Mouse (Mus musculus): ENCODE data around the gene Dusp15. TPM values are rescaled to one million over a fixed set of nuclear protein-coding genes. Genes with fewer than 3 reads are reported as not detected.

Dusp15 gene
- polyA plus RNA-seq, 1 experiment: 0.36 TPM

- Histone ChIP-seq H3K36me3 (ENCODE audit: control insufficient read depth, insufficient read depth, low read length, poor library complexity, severe bottlenecking) (no peaks in the 10 kb centered on the region), H3K27me3 (ENCODE audit: control insufficient read depth, insufficient read depth, low read length, poor library complexity, severe bottlenecking) (no peaks in the 10 kb centered on the region), H3K4me1 (ENCODE audit: control insufficient read depth, insufficient read depth, low read length) (no peaks in the 10 kb centered on the region), H3K9me3 (replicated peaks; ENCODE audit: control insufficient read depth, insufficient read depth, low read length, poor library complexity, severe bottlenecking) (no peaks in the 10 kb centered on the region), H3K9ac (ENCODE audit: low read depth, poor library complexity, severe bottlenecking) (no peak overlapping the region), H3K4me3 (ENCODE audit: low read depth, low read length) (no peak overlapping the region), H3K27ac (ENCODE audit: insufficient read depth, low read length) (no peak overlapping the region)
- TF ChIP-seq EP300 (IDR thresholded peaks at IDR 0.05; ENCODE audit: insufficient read depth, low read depth, low read length): no peak
- TF ChIP-seq POLR2A (IDR thresholded peaks at IDR 0.05; ENCODE audit: insufficient read depth, low read length): no peak
- no peak for TF ChIP-seq CTCF (IDR thresholded peaks at IDR 0.05; ENCODE audit: low read depth, low read length)
Observed at GRCm38 (mm10) chr2:152923621-152924020, 27.9 kb downstream of the Dusp15 start.

- no peak overlapping the region for H3K4me3 ChIP-seq (ENCODE audit: low read depth, low read length)
- peak; percentile 5 for TF ChIP-seq CTCF (IDR thresholded peaks at IDR 0.05; ENCODE audit: low read depth, low read length)
- no peak for TF ChIP-seq EP300 (IDR thresholded peaks at IDR 0.05; ENCODE audit: insufficient read depth, low read depth, low read length)
- TF ChIP-seq POLR2A (IDR thresholded peaks at IDR 0.05; ENCODE audit: insufficient read depth, low read length): no peak
- no peaks in the 10 kb centered on the region for H3K9me3 ChIP-seq (replicated peaks; ENCODE audit: control insufficient read depth, insufficient read depth, low read length, poor library complexity, severe bottlenecking)
- H3K27ac ChIP-seq (ENCODE audit: insufficient read depth, low read length): no peak overlapping the region
- no peaks in the 10 kb centered on the region for H3K27me3 ChIP-seq (ENCODE audit: control insufficient read depth, insufficient read depth, low read length, poor library complexity, severe bottlenecking)
- no peaks in the 10 kb centered on the region for H3K4me1 ChIP-seq (ENCODE audit: control insufficient read depth, insufficient read depth, low read length)
- no peak overlapping the region for H3K9ac ChIP-seq (ENCODE audit: low read depth, poor library complexity, severe bottlenecking)
- H3K36me3 ChIP-seq (ENCODE audit: control insufficient read depth, insufficient read depth, low read length, poor library complexity, severe bottlenecking): no peaks in the 10 kb centered on the region
Observed at GRCm38 (mm10) chr2:152922376-152922775, 29.1 kb downstream of the Dusp15 start.

- Histone ChIP-seq H3K27ac (ENCODE audit: insufficient read depth, low read length) (no peak overlapping the region), H3K4me1 (ENCODE audit: control insufficient read depth, insufficient read depth, low read length) (no peaks in the 10 kb centered on the region)
Observed at GRCm38 (mm10) chr2:152917671-152918070, 33.8 kb downstream of the Dusp15 start.

GRCm38 (mm10) chr2:152916111-152916510 lies 35.4 kb downstream of the Dusp15 start:
- H3K36me3 ChIP-seq (ENCODE audit: control insufficient read depth, insufficient read depth, low read length, poor library complexity, severe bottlenecking): no peaks in the 10 kb centered on the region
- no peak overlapping the region for H3K4me3 ChIP-seq (ENCODE audit: low read depth, low read length)
- H3K9me3 ChIP-seq (replicated peaks; ENCODE audit: control insufficient read depth, insufficient read depth, low read length, poor library complexity, severe bottlenecking): no peaks in the 10 kb centered on the region
- H3K27ac ChIP-seq (ENCODE audit: insufficient read depth, low read length): no peak overlapping the region
- H3K27me3 ChIP-seq (ENCODE audit: control insufficient read depth, insufficient read depth, low read length, poor library complexity, severe bottlenecking): no peaks in the 10 kb centered on the region
- no peaks in the 10 kb centered on the region for H3K4me1 ChIP-seq (ENCODE audit: control insufficient read depth, insufficient read depth, low read length)
- TF ChIP-seq CTCF (IDR thresholded peaks at IDR 0.05; ENCODE audit: low read depth, low read length) (no peak), EP300 (IDR thresholded peaks at IDR 0.05; ENCODE audit: insufficient read depth, low read depth, low read length) (no peak), POLR2A (IDR thresholded peaks at IDR 0.05; ENCODE audit: insufficient read depth, low read length) (no peak)
- H3K9ac ChIP-seq (ENCODE audit: low read depth, poor library complexity, severe bottlenecking): no peak overlapping the region

More at GRCm38 (mm10) chr2:152917671-152918070, 33.8 kb downstream of the Dusp15 start:
- no peaks in the 10 kb centered on the region for H3K9me3 ChIP-seq (replicated peaks; ENCODE audit: control insufficient read depth, insufficient read depth, low read length, poor library complexity, severe bottlenecking)
- no peaks in the 10 kb centered on the region for H3K36me3 ChIP-seq (ENCODE audit: control insufficient read depth, insufficient read depth, low read length, poor library complexity, severe bottlenecking)
- no peak overlapping the region for H3K4me3 ChIP-seq (ENCODE audit: low read depth, low read length)
- H3K9ac ChIP-seq (ENCODE audit: low read depth, poor library complexity, severe bottlenecking): no peak overlapping the region
- TF ChIP-seq CTCF (IDR thresholded peaks at IDR 0.05; ENCODE audit: low read depth, low read length) (no peak), EP300 (IDR thresholded peaks at IDR 0.05; ENCODE audit: insufficient read depth, low read depth, low read length) (no peak), POLR2A (IDR thresholded peaks at IDR 0.05; ENCODE audit: insufficient read depth, low read length) (no peak)
- no peaks in the 10 kb centered on the region for H3K27me3 ChIP-seq (ENCODE audit: control insufficient read depth, insufficient read depth, low read length, poor library complexity, severe bottlenecking)

GRCm38 (mm10) chr2:152915453-152915852 lies 36.0 kb downstream of the Dusp15 start:
- H3K27me3 ChIP-seq (ENCODE audit: control insufficient read depth, insufficient read depth, low read length, poor library complexity, severe bottlenecking): no peaks in the 10 kb centered on the region
- H3K36me3 ChIP-seq (ENCODE audit: control insufficient read depth, insufficient read depth, low read length, poor library complexity, severe bottlenecking): no peaks in the 10 kb centered on the region

GRCm38 (mm10) chr2:152914310-152915120 lies 37.0 kb downstream of the Dusp15 start:
- Histone ChIP-seq H3K9ac (ENCODE audit: low read depth, poor library complexity, severe bottlenecking) (no peak overlapping the region), H3K27ac (ENCODE audit: insufficient read depth, low read length) (no peak overlapping the region), H3K4me3 (ENCODE audit: low read depth, low read length) (no peak overlapping the region), H3K36me3 (ENCODE audit: control insufficient read depth, insufficient read depth, low read length, poor library complexity, severe bottlenecking) (no peaks in the 10 kb centered on the region), H3K9me3 (replicated peaks; ENCODE audit: control insufficient read depth, insufficient read depth, low read length, poor library complexity, severe bottlenecking) (no peaks in the 10 kb centered on the region), H3K27me3 (ENCODE audit: control insufficient read depth, insufficient read depth, low read length, poor library complexity, severe bottlenecking) (no peaks in the 10 kb centered on the region), H3K4me1 (ENCODE audit: control insufficient read depth, insufficient read depth, low read length) (no peaks in the 10 kb centered on the region)
- peak; percentile 95 for TF ChIP-seq CTCF (IDR thresholded peaks at IDR 0.05; ENCODE audit: low read depth, low read length)
- TF ChIP-seq POLR2A (IDR thresholded peaks at IDR 0.05; ENCODE audit: insufficient read depth, low read length): no peak

More at GRCm38 (mm10) chr2:152915453-152915852, 36.0 kb downstream of the Dusp15 start:
- Histone ChIP-seq H3K4me3 (ENCODE audit: low read depth, low read length) (no peak overlapping the region), H3K4me1 (ENCODE audit: control insufficient read depth, insufficient read depth, low read length) (no peaks in the 10 kb centered on the region), H3K27ac (ENCODE audit: insufficient read depth, low read length) (no peak overlapping the region), H3K9me3 (replicated peaks; ENCODE audit: control insufficient read depth, insufficient read depth, low read length, poor library complexity, severe bottlenecking) (no peaks in the 10 kb centered on the region), H3K9ac (ENCODE audit: low read depth, poor library complexity, severe bottlenecking) (no peak overlapping the region)
- no peak for TF ChIP-seq CTCF (IDR thresholded peaks at IDR 0.05; ENCODE audit: low read depth, low read length)
- TF ChIP-seq EP300 (IDR thresholded peaks at IDR 0.05; ENCODE audit: insufficient read depth, low read depth, low read length): no peak
- TF ChIP-seq POLR2A (IDR thresholded peaks at IDR 0.05; ENCODE audit: insufficient read depth, low read length): no peak

Data from ES-Bruce4 (cell line).